Mouse (Mus musculus) C2C12 (cell line): Measurements from ENCODE around the gene Usf3. TPM values are rescaled to one million over a fixed set of nuclear protein-coding genes. Genes with fewer than 3 reads are reported as not detected.

Experiments
- H3K27me3 ChIP-seq: one replicate; pipeline ENCODE4 v1.6.1; 2011; ENCODE audit not compliant: control insufficient read depth, insufficient read depth, insufficient read length
- H3K36me3 ChIP-seq: one replicate; pipeline ENCODE4 v1.6.1; 2011; ENCODE audit not compliant: control insufficient read depth, insufficient read depth
- H3K4me3 ChIP-seq: one replicate; pipeline ENCODE4 v1.5.1; 2011; ENCODE audit warnings: mild to moderate bottlenecking, control low read depth; ENCODE audit not compliant: poor library complexity, insufficient read depth, severe bottlenecking
- H3K79me2 ChIP-seq: one replicate; pipeline ENCODE4 v1.6.1; 2011; ENCODE audit not compliant: control insufficient read depth, insufficient read depth
- H3K79me3 ChIP-seq: one replicate; pipeline ENCODE4 v1.6.1; 2011; ENCODE audit warnings: low read depth, control low read depth
- H3ac ChIP-seq: one replicate; pipeline ENCODE3; 2011; ENCODE audit warnings: low read depth; ENCODE audit not compliant: control insufficient read depth, insufficient read length
- CEBPB ChIP-seq: IDR thresholded peaks from one replicate; pipeline ENCODE4 v1.6.1; 2011; ENCODE audit warnings: low read depth, mild to moderate bottlenecking, control low read depth, moderate library complexity
- CTCF ChIP-seq: IDR thresholded peaks from one replicate; pipeline ENCODE4 v1.5.1; 2011; ENCODE audit not compliant: control insufficient read depth, insufficient read depth, insufficient read length
- FOSL1 ChIP-seq: IDR thresholded peaks from one replicate; pipeline ENCODE4 v1.8.0; 2011; ENCODE audit warnings: mild to moderate bottlenecking, low read length; ENCODE audit not compliant: poor library complexity, insufficient read depth, severe bottlenecking
- MAX ChIP-seq: IDR thresholded peaks from one replicate; pipeline ENCODE4 v1.6.1; 2011; ENCODE audit warnings: mild to moderate bottlenecking, control low read depth
- MYOD1 ChIP-seq: IDR thresholded peaks from one replicate; pipeline ENCODE4 v1.6.1; 2011; ENCODE audit warnings: low read depth; ENCODE audit not compliant: control insufficient read depth, insufficient read length
- MYOG ChIP-seq: IDR thresholded peaks from one replicate; pipeline ENCODE4 v1.6.1; 2011; ENCODE audit not compliant: control insufficient read depth, insufficient read length; ENCODE audit errors: extremely low read depth
- USF1 ChIP-seq: IDR thresholded peaks from one replicate; pipeline ENCODE4 v1.6.1; 2011; ENCODE audit warnings: low read depth, mild to moderate bottlenecking, control low read depth, moderate library complexity
- polyA plus RNA-seq: library from polyadenylated mRNA; unstranded; fragments of >200 nt; fragmentation: generic; extraction: Trizol; gene quantifications from one replicate; pipeline ENCODE4 v1.2.1, GENCODE M21; 2012; ENCODE audit warnings: missing spikeins

Gene Usf3
- polyA plus RNA-seq, 1 experiment = 2.2 TPM

GRCm38 (mm10) chr16:44190968-44191367, 17.9 kb downstream of the Usf3 start:
- Histone ChIP-seq H3K36me3 (no peaks in the 10 kb centered on the region), H3K27me3 (no peaks in the 10 kb centered on the region), H3ac (no peak overlapping the region), H3K4me3 (no peak overlapping the region), H3K79me2 (no peaks in the 10 kb centered on the region), H3K79me3 (peaks cover 2% of the 10 kb centered on the region)
- TF ChIP-seq MYOD1 (no peak), CTCF (no peak), MAX (no peak), FOSL1 (no peak)

GRCm38 (mm10) chr16:44199066-44199703, 26.1 kb downstream of the Usf3 start:
- no peak overlapping the region for H3K4me3 ChIP-seq
- H3K27me3 ChIP-seq = no peaks in the 10 kb centered on the region
- no peak for TF ChIP-seq CTCF
- TF ChIP-seq MYOG = no peak
- TF ChIP-seq MAX = no peak
- no peak for TF ChIP-seq CEBPB
- TF ChIP-seq MYOD1 = no peak
- no peak for TF ChIP-seq USF1
- TF ChIP-seq FOSL1 = no peak
- no peak overlapping the region for H3ac ChIP-seq
- H3K79me2 ChIP-seq = no peaks in the 10 kb centered on the region
- peaks cover 2% of the 10 kb centered on the region for H3K79me3 ChIP-seq
- H3K36me3 ChIP-seq = no peaks in the 10 kb centered on the region

GRCm38 (mm10) chr16:44200146-44200545, 27.1 kb downstream of the Usf3 start:
- Histone ChIP-seq H3ac (no peak overlapping the region), H3K27me3 (no peaks in the 10 kb centered on the region), H3K79me2 (no peaks in the 10 kb centered on the region), H3K36me3 (no peaks in the 10 kb centered on the region), H3K4me3 (no peak overlapping the region), H3K79me3 (no peaks in the 10 kb centered on the region)
- TF ChIP-seq CEBPB = no peak
- TF ChIP-seq CTCF = no peak
- TF ChIP-seq MAX = no peak
- TF ChIP-seq FOSL1 = no peak
- TF ChIP-seq USF1 = no peak
- no peak for TF ChIP-seq MYOG
- no peak for TF ChIP-seq MYOD1

- no peaks in the 10 kb centered on the region for H3K79me3 ChIP-seq
- H3K79me2 ChIP-seq = no peaks in the 10 kb centered on the region
- peaks cover 3% of the 10 kb centered on the region for H3K36me3 ChIP-seq
- H3K4me3 ChIP-seq = no peak overlapping the region
- no peaks in the 10 kb centered on the region for H3K27me3 ChIP-seq
- TF ChIP-seq MYOD1 (no peak), CEBPB (no peak), FOSL1 (no peak), CTCF (no peak), MYOG (no peak), USF1 (no peak), MAX (no peak)
- no peak overlapping the region for H3ac ChIP-seq
Measured at GRCm38 (mm10) chr16:44204331-44204730, 31.3 kb downstream of the Usf3 start.

- H3K79me2 ChIP-seq = no peaks in the 10 kb centered on the region
- TF ChIP-seq CTCF (no peak), USF1 (no peak), MAX (no peak), MYOG (no peak), CEBPB (no peak), MYOD1 (no peak), FOSL1 (no peak)
- H3K79me3 ChIP-seq = no peaks in the 10 kb centered on the region
- H3K4me3 ChIP-seq = no peak overlapping the region
- H3K36me3 ChIP-seq = peaks cover 3% of the 10 kb centered on the region
- H3K27me3 ChIP-seq = no peaks in the 10 kb centered on the region
- H3ac ChIP-seq = no peak overlapping the region
Measured at GRCm38 (mm10) chr16:44205973-44206372, 32.9 kb downstream of the Usf3 start.
